Comparison of ENCODE assay signal across 8 mouse cellular contexts in the genomic region with DNA sequence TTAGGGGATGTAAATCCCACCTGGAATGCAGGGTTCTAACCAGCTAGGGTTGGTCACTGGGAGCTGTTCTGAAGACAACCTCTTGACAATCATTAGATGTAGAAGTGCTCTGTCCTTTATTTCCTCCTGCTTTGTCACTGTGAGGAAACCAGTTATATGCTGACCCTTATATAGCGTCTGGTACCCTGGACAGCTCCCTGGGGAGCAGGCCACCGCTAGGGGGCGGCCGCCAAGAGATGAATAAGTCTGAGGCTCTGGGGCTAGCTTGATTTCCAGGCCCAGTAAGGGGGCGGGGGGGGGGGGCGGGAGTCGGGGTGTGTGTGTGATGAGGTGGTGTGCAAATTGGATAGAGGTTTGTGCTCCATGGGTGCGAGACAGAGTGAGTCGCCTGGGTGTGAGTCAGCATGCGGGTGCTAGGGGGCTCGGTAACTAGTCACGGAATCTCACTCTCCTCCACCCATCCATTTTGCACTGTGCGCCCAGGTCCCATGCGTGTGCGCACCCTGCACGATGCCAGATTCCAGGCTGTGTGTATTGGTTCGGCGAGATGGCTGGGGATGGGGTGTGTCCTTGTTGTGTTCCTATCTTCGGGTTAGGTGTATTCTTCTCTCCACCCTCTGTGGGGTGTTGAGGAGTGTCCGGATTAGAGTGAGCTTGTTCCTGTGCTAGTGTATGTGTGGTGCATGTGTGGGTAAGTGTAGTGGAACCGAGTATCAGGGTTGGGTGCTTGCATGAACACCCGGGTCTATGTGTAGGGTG. TPM values are rescaled to one million over a fixed set of nuclear protein-coding genes. Genes with fewer than 3 reads are reported as not detected.
DNase-seq lines count a peak whose midpoint lies in the region; ATAC-seq and TF ChIP-seq lines count a peak whose summit lies in the region.

A gene (plus strand): TSS at position 635 of the 759 bp plus-strand sequence.

- peak; percentile 62; the same call in 1 of the 2 replicates for ATAC-seq in lung, embryonic 15.5 days (ENCODE audit: borderline replicate concordance, extremely low read depth, low FRiP score, low TSS enrichment)
- no peak for ATAC-seq in heart, embryonic 13.5 days (ENCODE audit: extremely low read depth, insufficient number of reproducible peaks, low FRiP score, low TSS enrichment)
- peak; percentile 26; the same call in 1 of the 2 replicates for ATAC-seq in lung, embryonic 16.5 days (ENCODE audit: low read depth)

- H3K9ac ChIP-seq in lung, embryonic 15.5 days, result no peak within 1 kb of the TSS
- no peak within 1 kb of the TSS for H3K9ac ChIP-seq in heart, embryonic 13.5 days
- no peak within 1 kb of the TSS for H3K9ac ChIP-seq in lung, embryonic 16.5 days (ENCODE audit: low read length)

- peak within 1 kb of the TSS; percentile 13; the same call in 1 of the 2 replicates for H3K4me2 ChIP-seq in lung, embryonic 15.5 days
- H3K4me2 ChIP-seq in heart, embryonic 13.5 days, result peak within 1 kb of the TSS; percentile 56
- no peak within 1 kb of the TSS for H3K4me2 ChIP-seq in lung, embryonic 16.5 days (ENCODE audit: low read depth, low read length)

- WGBS in lung, embryonic 15.5 days, result 1% methylated on average over 19 of the region's 22 CpGs
- 3% methylated on average over 22 of the region's 22 CpGs for WGBS in lung, adult 2 months
- WGBS in heart, embryonic 13.5 days, result 4% methylated on average over 22 of the region's 22 CpGs
- 2% methylated on average over 21 of the region's 22 CpGs for WGBS in lung, embryonic 16.5 days

- TF ChIP-seq POLR2A in lung, adult 2 months (IDR thresholded peaks at IDR 0.05; ENCODE audit: borderline replicate concordance, extremely low read depth, low read depth, low read length), result no peak

- no peak within 1 kb of the TSS for H3K4me3 ChIP-seq in lung, embryonic 15.5 days
- no peak within 1 kb of the TSS for H3K4me3 ChIP-seq in lung, adult 2 months (replicated peaks; ENCODE audit: extremely low read depth, low read depth, low read length)
- peak within 1 kb of the TSS; percentile 37 for H3K4me3 ChIP-seq in heart, embryonic 13.5 days
- H3K4me3 ChIP-seq in lung, embryonic 16.5 days (ENCODE audit: low read length), result no peak within 1 kb of the TSS

- H3K4me1 ChIP-seq in lung, embryonic 15.5 days, result no peaks in the 10 kb centered on the region; the same call in 1 of the 2 replicates
- H3K4me1 ChIP-seq in lung, adult 2 months (ENCODE audit: control insufficient read depth, insufficient read depth, low read length), result no peaks in the 10 kb centered on the region
- H3K4me1 ChIP-seq in heart, embryonic 13.5 days, result peaks cover 9% of the 10 kb centered on the region; the same call in 1 of the 2 replicates
- no peaks in the 10 kb centered on the region for H3K4me1 ChIP-seq in lung, embryonic 16.5 days (replicated peaks; ENCODE audit: control insufficient read depth, insufficient read depth, low read length)

- H3K36me3 ChIP-seq in lung, embryonic 15.5 days, result no peaks in the 10 kb centered on the region
- H3K36me3 ChIP-seq in heart, embryonic 13.5 days, result no peaks in the 10 kb centered on the region
- H3K36me3 ChIP-seq in lung, embryonic 16.5 days (ENCODE audit: control insufficient read depth, insufficient read depth, low read length), result no peaks in the 10 kb centered on the region

- no peak within 1 kb of the TSS for H3K27ac ChIP-seq in lung, embryonic 15.5 days
- no peak within 1 kb of the TSS for H3K27ac ChIP-seq in heart, embryonic 13.5 days (replicated peaks)
- H3K27ac ChIP-seq in lung, embryonic 16.5 days (ENCODE audit: low read length), result no peak within 1 kb of the TSS

- no peak for DNase-seq in lung, adult 2 months
- peak; percentile 24 to 60 for DNase-seq in cerebellum, postnatal 25 days
- peak; percentile 25 to 61 for DNase-seq in kidney, postnatal 36 days
- DNase-seq in retina, postnatal 1 day, result peak; percentile 85
- DNase-seq in gastrocnemius, postnatal 25 days, result no peak

- H3K9me3 ChIP-seq in lung, embryonic 15.5 days, result no peaks in the 10 kb centered on the region
- H3K9me3 ChIP-seq in heart, embryonic 13.5 days, result no peaks in the 10 kb centered on the region
- H3K9me3 ChIP-seq in lung, embryonic 16.5 days (ENCODE audit: control insufficient read depth, low read length), result no peaks in the 10 kb centered on the region

- H3K27me3 ChIP-seq in lung, embryonic 15.5 days, result peaks cover 42% of the 10 kb centered on the region
- H3K27me3 ChIP-seq in heart, embryonic 13.5 days (replicated peaks), result peaks cover 77% of the 10 kb centered on the region
- peaks cover 34% of the 10 kb centered on the region for H3K27me3 ChIP-seq in lung, embryonic 16.5 days (ENCODE audit: control insufficient read depth, insufficient read depth, low read depth, low read length)

- TF ChIP-seq CTCF in lung, adult 2 months (IDR thresholded peaks at IDR 0.05; ENCODE audit: insufficient read depth, low read length), result no peak

RNA-seq across cellular contexts. Expression of the gene that starts here (rescaled TPM):
- 0.20 and 0.39 TPM in 2 replicates for polyA plus RNA-seq in lung, embryonic 15.5 days (2015; fragmentation: Nextera tagmentation; extraction: Ambion mirVana)
- polyA plus RNA-seq in lung, adult 2 months (2012; rRNA removed), result not detected in 2 replicates
- polyA plus RNA-seq in heart, embryonic 13.5 days (2015; fragmentation: Nextera tagmentation; extraction: Ambion mirVana), result 0.33 and 0.39 TPM in 2 replicates
- 0.09 and 0.10 TPM in 2 replicates for polyA plus RNA-seq in lung, embryonic 16.5 days (2015; fragmentation: Nextera tagmentation; extraction: Ambion mirVana)
- not detected for total RNA-seq in gastrocnemius, postnatal 25 days (2021)

Comparison
In these comparisons a context has a peak if more than half of its experiments do, and no peak if none do; other contexts are left out.
1. Peak in ATAC-seq and H3K4me2 ChIP-seq in lung, embryonic 15.5 days; RNA of the gene not detected or under 1 TPM.
2. Peak in ATAC-seq in lung, embryonic 16.5 days; RNA of the gene not detected or under 1 TPM.
3. DNase-seq: peak in cerebellum, postnatal 25 days (2 of 2), kidney, postnatal 36 days (2 of 2) and retina, postnatal 1 day (single experiment); none in lung, adult 2 months (single experiment) and gastrocnemius, postnatal 25 days (single experiment).